24 mouse cellular contexts compared by ENCODE assay signal in genomic region chr11:95381146-95381545, GRCm38 (mm10). TPM values are rescaled to one million over a fixed set of nuclear protein-coding genes. Genes with fewer than 3 reads are reported as not detected.
A peak's percentile ranks its signal among the peaks of the same experiment; 100 is the strongest.
DNase-seq lines count a peak whose midpoint lies in the region; ATAC-seq lines count a peak whose summit lies in the region.
"Had no signal": no experiment of that assay in that cellular context is flagged by ENCODE, and none has a peak within 500 bp of the region (broad histone marks: within the 10 kb centered on the region; RNA-seq: fewer than 3 reads in every experiment).

No protein-coding gene starts in this region.

- peak; percentile 18 for DNase-seq in cerebellum, adult 9-10 months
- DNase-seq in cerebellum, postnatal 25 days = no peak
- no peak for DNase-seq in liver, embryonic 13.5 days
- DNase-seq in liver, embryonic 11.5 days (ENCODE audit: low spot score) = no peak
- DNase-seq in 416B (ENCODE audit: low read depth) = peak; percentile 22
- peak; percentile 75 for DNase-seq in lung, postnatal 36 days
- no peak for DNase-seq in adrenal gland, postnatal 14 days
- DNase-seq: adrenal gland, adult 2 months; cerebellum, adult 8-10 months; kidney, adult 18-20 months; kidney, postnatal 25 days; liver; lung, embryonic 14.5 days; right cerebral cortex, postnatal 4 days; thymus, adult 18-20 months; thymus, postnatal 25 days had no signal

- WGBS in liver, embryonic 13.5 days (ENCODE audit: insufficient replicate concordance) = 91% methylated on average over 1 of the region's 1 CpGs
- WGBS in liver, embryonic 11.5 days = 87% methylated on average over 1 of the region's 1 CpGs

- H3K9me3 ChIP-seq in liver, embryonic 13.5 days (replicated peaks) = no peaks in the 10 kb centered on the region
- H3K9me3 ChIP-seq in liver, embryonic 11.5 days (ENCODE audit: control insufficient read depth, low read length) = no peaks in the 10 kb centered on the region
- H3K9me3 ChIP-seq: forebrain, embryonic 13.5 days; kidney, embryonic 15.5 days; neural tube, embryonic 12.5 days had no signal

- peak overlapping the region; percentile 9; the same call in 1 of the 2 replicates for H3K27ac ChIP-seq in liver, embryonic 13.5 days
- no peak overlapping the region for H3K27ac ChIP-seq in liver, embryonic 11.5 days (ENCODE audit: low read depth, low read length)
- H3K27ac ChIP-seq: forebrain, embryonic 13.5 days; kidney, embryonic 15.5 days; neural tube, embryonic 12.5 days; stomach, postnatal 0 days had no signal

- no peak overlapping the region for H3K4me3 ChIP-seq in liver, embryonic 13.5 days (replicated peaks)
- H3K4me3 ChIP-seq in liver, embryonic 11.5 days (ENCODE audit: low read depth, low read length) = no peak overlapping the region
- H3K4me3 ChIP-seq: forebrain, embryonic 13.5 days; kidney, embryonic 15.5 days; myocyte; neural tube, embryonic 12.5 days had no signal

- H3K27me3 ChIP-seq in liver, embryonic 13.5 days = no peaks in the 10 kb centered on the region
- H3K27me3 ChIP-seq in liver, embryonic 11.5 days (replicated peaks; ENCODE audit: control insufficient read depth, insufficient read depth, low read length) = no peaks in the 10 kb centered on the region
- H3K27me3 ChIP-seq: forebrain, embryonic 13.5 days; kidney, embryonic 15.5 days; neural tube, embryonic 12.5 days had no signal

- peaks cover 68% of the 10 kb centered on the region for H3K36me3 ChIP-seq in liver, embryonic 13.5 days
- H3K36me3 ChIP-seq in liver, embryonic 11.5 days (ENCODE audit: control insufficient read depth, insufficient read depth, low read length) = peaks cover 33% of the 10 kb centered on the region; the same call in 1 of the 2 replicates

- ATAC-seq in liver, embryonic 13.5 days (ENCODE audit: low read depth) = no peak
- no peak for ATAC-seq in liver, embryonic 11.5 days (replicated peaks; ENCODE audit: low FRiP score)
- ATAC-seq: CD4-positive, CD25-positive, alpha-beta regulatory T cell, adult 4 months; forebrain, embryonic 13.5 days; hindbrain, embryonic 16.5 days had no signal

- H3K4me2 ChIP-seq in liver, embryonic 13.5 days = no peak overlapping the region
- H3K4me2 ChIP-seq in liver, embryonic 11.5 days = no peak overlapping the region
- H3K4me2 ChIP-seq: forebrain, embryonic 13.5 days; kidney, embryonic 15.5 days; lung, embryonic 14.5 days; midbrain, embryonic 11.5 days; neural tube, embryonic 12.5 days had no signal

- H3K9ac ChIP-seq in liver, embryonic 13.5 days = no peak overlapping the region
- H3K9ac ChIP-seq in liver, embryonic 11.5 days (ENCODE audit: low read depth, low read length) = no peak overlapping the region
- H3K9ac ChIP-seq: forebrain, embryonic 13.5 days; kidney, embryonic 15.5 days; lung, embryonic 14.5 days; neural tube, embryonic 12.5 days had no signal

- peaks cover 34% of the 10 kb centered on the region for H3K4me1 ChIP-seq in liver, embryonic 13.5 days (replicated peaks)
- H3K4me1 ChIP-seq in liver, embryonic 11.5 days (replicated peaks; ENCODE audit: control insufficient read depth, insufficient read depth, low read length) = peaks cover 6% of the 10 kb centered on the region

RNA-seq across cellular contexts. Expression of gene Slc35b1, which starts 3.3 kb away (rescaled TPM):
- polyA plus RNA-seq in liver, embryonic 13.5 days (2015; fragmentation: Nextera tagmentation; extraction: Ambion mirVana) = 54.7 and 58.1 TPM in 2 replicates
- 78.8 and 86.8 TPM in 2 replicates for polyA plus RNA-seq in liver, embryonic 11.5 days (2014; fragmentation: Nextera tagmentation; extraction: Ambion mirVana)
- 51.0 and 62.2 TPM in 2 replicates for total RNA-seq in adrenal gland, postnatal 14 days (2021)

RNA-seq across cellular contexts. Expression of gene Spop, which starts 32.7 kb away (rescaled TPM):
- 81.9 and 93.0 TPM in 2 replicates for polyA plus RNA-seq in liver, embryonic 13.5 days (2015; fragmentation: Nextera tagmentation; extraction: Ambion mirVana)
- polyA plus RNA-seq in liver, embryonic 11.5 days (2014; fragmentation: Nextera tagmentation; extraction: Ambion mirVana) = 88.1 and 92.4 TPM in 2 replicates
- 110 and 123 TPM in 2 replicates for total RNA-seq in adrenal gland, postnatal 14 days (2021)

RNA-seq across cellular contexts. Expression of gene Fam117a, which starts 44.3 kb away (rescaled TPM):
- 58.0 and 64.5 TPM in 2 replicates for polyA plus RNA-seq in liver, embryonic 13.5 days (2015; fragmentation: Nextera tagmentation; extraction: Ambion mirVana)
- polyA plus RNA-seq in liver, embryonic 11.5 days (2014; fragmentation: Nextera tagmentation; extraction: Ambion mirVana) = 41.3 and 44.9 TPM in 2 replicates
- 20.2 and 21.4 TPM in 2 replicates for total RNA-seq in adrenal gland, postnatal 14 days (2021)

Comparison
In these comparisons a context has a peak if more than half of its experiments do, and no peak if none do; other contexts are left out.
1. DNase-seq: peak in cerebellum, adult 9-10 months (single experiment), 416B (single experiment) and lung, postnatal 36 days (single experiment); none in cerebellum, postnatal 25 days (0 of 2), liver, embryonic 13.5 days (single experiment), liver, embryonic 11.5 days (single experiment) and adrenal gland, postnatal 14 days (single experiment).